Mouse (Mus musculus) kidney, adult 8-10 months (tissue): Measurements from ENCODE around the gene Olfr494.

Source experiments
- DNase-seq, 2 experiments: peaks; one replicate each; pipeline ENCODE4 v3.0.0; 2022

The Olfr494 gene

GRCm38 (mm10) chr7:108365035-108365434, at the start of gene Olfr494:
Gene Olfr494, plus strand, starts transcription at chr7:108365335.
- DNase-seq = no peak

GRCm38 (mm10) chr7:108323574-108323973, 41.6 kb upstream of the Olfr494 start, which contains the start of gene Olfr492:
Gene Olfr492, minus strand, starts transcription at chr7:108323674.
- DNase-seq = no peak

GRCm38 (mm10) chr7:108346879-108347278, 18.3 kb upstream of the Olfr494 start, which contains the start of gene Olfr493:
Gene Olfr493, minus strand, starts transcription at chr7:108346979.
- no peak for DNase-seq

GRCm38 (mm10) chr7:108392867-108393266, 27.7 kb downstream of the Olfr494 start, which contains the start of gene Olfr495:
Gene Olfr495, plus strand, starts transcription at chr7:108393167.
- DNase-seq = no peak
